Mouse (Mus musculus) urinary bladder, adult 18-20 months (tissue): ENCODE results near the gene Serpinb9c.
"Not testable (repeated sequence)": the region's sequence is repeated elsewhere in the genome, so short reads cannot be mapped to it uniquely, and the experiment has no call there.

Source experiments
- DNase-seq, 2 experiments: peaks; one replicate each; pipeline ENCODE4 v3.0.0; 2022; ENCODE audit warnings: low spot score in 2 of 2, mixed read lengths in 2 of 2

Serpinb9c gene

GRCm38 (mm10) chr13:33159642-33160041, at the start of gene Serpinb9c:
Serpinb9c (minus strand) TSS chr13:33159742.
- DNase-seq: no peak

DNA sequence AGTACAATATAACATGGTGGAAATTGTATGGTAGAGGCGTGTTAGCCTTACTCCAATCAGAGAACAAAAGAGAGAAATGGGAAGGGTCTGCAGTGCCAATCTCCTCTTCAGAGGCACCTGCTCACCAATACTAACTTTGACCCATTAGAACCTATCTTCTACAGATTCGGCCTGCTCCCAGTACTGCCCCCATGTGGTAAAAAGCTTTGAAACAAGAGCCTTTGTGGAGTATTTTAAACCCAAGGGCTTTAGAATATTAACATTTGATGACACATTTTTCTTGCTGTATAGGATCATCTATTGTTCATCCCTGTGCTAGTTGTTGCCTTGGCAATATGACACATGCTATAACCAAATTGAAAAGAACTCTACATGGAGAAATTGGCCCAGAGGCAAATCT, 40.2 kb upstream of the Serpinb9c start:
- no peak for DNase-seq

GRCm38 (mm10) chr13:33192659-33193058, 33.1 kb upstream of the Serpinb9c start, which contains the start of gene Serpinb9d:
Serpinb9d (plus strand) TSS chr13:33192959.
- DNase-seq: no peak

DNA sequence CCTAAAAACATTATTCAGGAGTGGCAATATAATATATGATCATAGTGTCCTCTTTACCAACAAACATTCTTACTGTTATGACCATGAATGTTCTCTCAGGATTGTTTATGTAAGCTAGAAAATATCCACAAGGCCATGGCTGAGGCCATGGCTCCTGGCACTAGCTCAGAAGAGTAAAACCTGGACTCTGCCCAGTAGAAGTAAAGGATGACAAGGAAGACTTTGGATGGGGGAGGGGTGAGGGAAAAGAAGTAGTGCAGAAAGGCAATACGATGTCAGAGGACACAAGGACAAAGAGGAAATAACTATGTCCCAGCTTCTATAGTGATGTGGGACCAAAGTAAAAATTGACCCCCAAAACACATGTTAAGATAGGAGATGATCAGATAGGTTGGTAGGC, 30.9 kb upstream of the Serpinb9c start:
- not testable (repeated sequence) for DNase-seq

- no peak for DNase-seq
These were observed 18.1 kb downstream of the Serpinb9c start for GRCm38 (mm10) chr13:33141435-33141834.

- no peak for DNase-seq
These were observed 21.8 kb downstream of the Serpinb9c start for GRCm38 (mm10) chr13:33137717-33138116.

DNA sequence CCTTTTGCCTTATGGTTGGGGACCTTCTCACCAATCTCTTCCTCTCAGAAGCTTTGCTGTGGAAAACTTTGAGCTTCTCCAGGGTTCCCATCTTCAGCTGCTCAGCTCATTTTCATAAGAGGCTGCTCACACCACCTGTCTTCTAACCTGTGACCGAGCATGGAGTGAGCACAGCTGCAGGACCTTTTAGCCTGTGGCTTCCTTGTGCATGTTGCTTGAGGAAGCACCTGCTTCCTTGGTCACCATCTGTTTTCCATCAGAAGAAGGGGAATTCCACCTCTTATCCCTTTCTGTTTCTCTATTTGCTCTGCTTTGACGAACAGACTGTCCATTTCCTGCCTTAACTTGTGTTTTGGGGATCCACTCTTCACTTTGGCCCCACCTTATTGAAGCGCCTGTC, 46.5 kb downstream of the Serpinb9c start:
- DNase-seq: no peak

DNA sequence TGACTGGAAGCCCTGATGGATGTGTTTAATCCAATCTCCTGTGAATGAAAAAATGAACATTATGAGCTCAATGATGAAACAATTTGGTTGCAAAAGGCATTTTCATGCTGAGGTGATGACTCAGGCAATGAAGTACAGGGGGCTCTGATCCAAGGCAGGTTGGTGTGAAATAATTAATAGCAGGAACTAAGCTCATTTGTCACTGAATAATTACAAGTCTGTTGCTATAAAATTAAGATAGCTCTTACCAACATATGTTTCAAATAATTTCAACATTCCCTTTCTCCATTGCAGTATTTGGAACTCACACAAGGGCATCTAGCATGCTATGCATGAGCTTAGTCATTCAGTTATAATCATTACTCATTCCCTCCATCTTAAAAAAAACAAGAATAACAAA, 53.9 kb downstream of the Serpinb9c start:
- no peak for DNase-seq
